Mouse (Mus musculus): Measurements from ENCODE around the gene Plekha6. TPM values are rescaled to one million over a fixed set of nuclear protein-coding genes. Genes with fewer than 3 reads are reported as not detected.

The Plekha6 gene
- polyA plus RNA-seq, 1 experiment from 2014 or later: 17.4 TPM

- H3K9me3 ChIP-seq: no peaks in the 10 kb centered on the region
- no peak for DNase-seq (ENCODE audit: low spot score)
- H3K36me3 ChIP-seq: no peaks in the 10 kb centered on the region
- H3K4me3 ChIP-seq: no peak overlapping the region
- H3K27ac ChIP-seq: peak overlapping the region; percentile 71
- whole genome bisulfite sequencing: 98% methylated on average over 4 of the region's 4 CpGs
- H3K27me3 ChIP-seq (ENCODE audit: insufficient read depth, poor library complexity, severe bottlenecking): peaks cover 12% of the 10 kb centered on the region; the same call in 1 of the 2 replicates
- H3K4me1 ChIP-seq (replicated peaks): peaks cover 94% of the 10 kb centered on the region
These were observed 49.9 kb downstream of the Plekha6 start for GRCm38 (mm10) chr1:133213901-133214300.

DNA sequence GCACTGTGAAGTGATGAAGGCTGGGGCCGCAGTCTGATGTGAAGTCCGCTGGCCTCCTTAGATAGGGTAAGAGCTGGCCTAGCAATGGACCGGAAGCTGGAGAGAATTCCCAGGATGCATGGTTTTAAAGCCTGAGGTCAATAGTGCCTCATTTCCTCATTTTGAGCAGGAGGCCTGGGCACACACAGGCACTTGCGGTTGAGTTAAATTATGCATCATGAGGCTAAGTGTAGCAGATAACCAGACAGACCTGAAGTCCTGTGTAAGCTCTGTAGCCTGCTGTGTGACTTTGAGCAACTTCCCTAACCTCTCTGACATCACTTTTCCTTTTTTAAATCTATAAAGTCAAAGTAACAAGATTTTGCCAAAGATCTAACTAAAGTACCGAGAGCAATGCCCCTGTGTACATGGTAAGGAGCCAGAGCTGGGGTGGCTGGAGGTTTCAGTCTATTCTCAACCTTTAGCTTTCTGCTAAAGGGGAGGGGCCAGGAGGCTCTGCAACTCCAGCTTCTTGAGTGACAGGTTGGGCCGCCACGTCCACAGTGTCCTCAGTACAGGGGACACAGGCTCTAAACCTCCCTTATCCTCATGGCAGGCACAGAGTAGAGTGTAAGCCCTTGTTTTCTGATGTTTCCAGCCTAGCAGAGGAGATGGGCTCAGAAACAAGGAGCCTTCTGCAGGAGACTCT is 50.8 kb downstream of the Plekha6 start:
- H3K27me3 ChIP-seq (ENCODE audit: insufficient read depth, poor library complexity, severe bottlenecking): peaks cover 8% of the 10 kb centered on the region; the same call in 1 of the 2 replicates
- peaks cover 94% of the 10 kb centered on the region for H3K4me1 ChIP-seq (replicated peaks)
- DNase-seq (ENCODE audit: low spot score): no peak
- no peaks in the 10 kb centered on the region for H3K9me3 ChIP-seq
- 70% methylated on average over 7 of the region's 7 CpGs for WGBS
- H3K4me3 ChIP-seq: no peak overlapping the region
- peak overlapping the region; percentile 81 for H3K27ac ChIP-seq
- H3K36me3 ChIP-seq: no peaks in the 10 kb centered on the region

- H3K9me3 ChIP-seq: no peaks in the 10 kb centered on the region
- H3K27ac ChIP-seq: peak overlapping the region; percentile 81
- H3K4me3 ChIP-seq: no peak overlapping the region
- H3K27me3 ChIP-seq (ENCODE audit: insufficient read depth, poor library complexity, severe bottlenecking): peaks cover 8% of the 10 kb centered on the region; the same call in 1 of the 2 replicates
- H3K4me1 ChIP-seq (replicated peaks): peaks cover 94% of the 10 kb centered on the region
- no peak for DNase-seq (ENCODE audit: low spot score)
- whole genome bisulfite sequencing: 71% methylated on average over 3 of the region's 3 CpGs
- H3K36me3 ChIP-seq: no peaks in the 10 kb centered on the region
These were observed 51.3 kb downstream of the Plekha6 start for GRCm38 (mm10) chr1:133215360-133215700.

DNA sequence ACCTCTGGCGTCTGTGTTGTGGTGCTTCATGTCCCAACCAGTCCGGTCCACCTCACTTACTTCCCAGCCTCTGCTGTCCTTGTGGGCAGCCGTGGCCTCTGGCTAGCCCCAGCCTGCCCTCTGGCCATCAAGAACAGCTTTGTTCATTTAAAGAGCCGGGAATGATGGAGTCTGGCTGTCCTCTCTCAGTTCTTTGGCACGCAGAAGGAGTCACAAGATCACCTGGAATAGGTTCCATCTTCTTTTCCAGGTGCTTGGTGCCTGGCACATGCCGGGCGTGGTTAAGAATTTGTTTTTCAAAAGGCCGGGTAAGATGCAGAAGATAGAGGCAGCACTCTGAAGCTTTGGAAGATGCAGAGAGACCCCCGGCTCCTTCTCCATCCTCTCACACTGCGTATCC is 51.7 kb downstream of the Plekha6 start:
- Histone ChIP-seq H3K27ac (peak overlapping the region; percentile 81), H3K4me1 (replicated peaks) (peaks cover 91% of the 10 kb centered on the region), H3K27me3 (ENCODE audit: insufficient read depth, poor library complexity, severe bottlenecking) (peaks cover 7% of the 10 kb centered on the region; the same call in 1 of the 2 replicates), H3K9me3 (no peaks in the 10 kb centered on the region), H3K4me3 (no peak overlapping the region), H3K36me3 (no peaks in the 10 kb centered on the region)
- no peak for DNase-seq (ENCODE audit: low spot score)
- WGBS: 75% methylated on average over 10 of the region's 10 CpGs

- Histone ChIP-seq H3K4me3 (no peak overlapping the region), H3K4me1 (replicated peaks) (peaks cover 88% of the 10 kb centered on the region), H3K27ac (peak overlapping the region; percentile 81), H3K9me3 (no peaks in the 10 kb centered on the region), H3K36me3 (no peaks in the 10 kb centered on the region), H3K27me3 (ENCODE audit: insufficient read depth, poor library complexity, severe bottlenecking) (peaks cover 12% of the 10 kb centered on the region; the same call in 1 of the 2 replicates)
- no peak for DNase-seq (ENCODE audit: low spot score)
- 61% methylated on average over 5 of the region's 5 CpGs for WGBS
These were observed 53.0 kb downstream of the Plekha6 start for GRCm38 (mm10) chr1:133217031-133217430.

- DNase-seq (ENCODE audit: low spot score): no peak
- Histone ChIP-seq H3K27ac (peak overlapping the region; percentile 81), H3K9me3 (no peaks in the 10 kb centered on the region), H3K27me3 (ENCODE audit: insufficient read depth, poor library complexity, severe bottlenecking) (peaks cover 19% of the 10 kb centered on the region; the same call in 1 of the 2 replicates), H3K4me1 (replicated peaks) (peaks cover 83% of the 10 kb centered on the region), H3K36me3 (no peaks in the 10 kb centered on the region), H3K4me3 (no peak overlapping the region)
- 53% methylated on average over 1 of the region's 1 CpGs for WGBS
These were observed 55.1 kb downstream of the Plekha6 start for GRCm38 (mm10) chr1:133219106-133219505.

DNA sequence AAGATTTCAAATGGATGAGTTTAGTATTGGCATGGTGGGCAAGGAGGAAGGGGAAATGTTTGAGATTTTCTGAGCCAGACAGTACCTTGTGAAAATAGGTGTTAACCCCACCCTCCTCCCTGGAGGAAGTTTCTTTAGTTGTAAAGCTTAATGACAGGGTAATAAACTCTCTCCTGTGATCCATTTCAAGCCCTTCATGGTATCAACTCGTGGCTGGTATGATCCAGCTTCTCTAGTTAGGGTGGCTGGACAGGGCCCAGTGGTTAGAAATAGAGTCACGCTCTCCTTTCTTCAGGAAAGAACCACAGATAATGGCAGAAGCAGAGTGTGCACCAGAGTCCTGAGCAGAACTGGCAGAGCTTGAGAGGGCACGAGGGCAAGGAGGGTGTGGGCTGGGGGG is 57.4 kb downstream of the Plekha6 start:
- Histone ChIP-seq H3K27me3 (ENCODE audit: insufficient read depth, poor library complexity, severe bottlenecking) (peaks cover 37% of the 10 kb centered on the region; the same call in 1 of the 2 replicates), H3K4me1 (replicated peaks) (peaks cover 73% of the 10 kb centered on the region), H3K36me3 (no peaks in the 10 kb centered on the region), H3K27ac (no peak overlapping the region), H3K9me3 (no peaks in the 10 kb centered on the region), H3K4me3 (no peak overlapping the region)
- WGBS: 86% methylated on average over 3 of the region's 3 CpGs
- no peak for DNase-seq (ENCODE audit: low spot score)

- DNase-seq (ENCODE audit: low spot score): no peak
- 58% methylated on average over 6 of the region's 6 CpGs for WGBS
- Histone ChIP-seq H3K27ac (peak overlapping the region; percentile 67), H3K4me3 (no peak overlapping the region), H3K27me3 (ENCODE audit: insufficient read depth, poor library complexity, severe bottlenecking) (peaks cover 47% of the 10 kb centered on the region), H3K36me3 (no peaks in the 10 kb centered on the region), H3K4me1 (replicated peaks) (peaks cover 72% of the 10 kb centered on the region), H3K9me3 (no peaks in the 10 kb centered on the region)
These were observed 58.5 kb downstream of the Plekha6 start for GRCm38 (mm10) chr1:133222445-133222995.

DNA sequence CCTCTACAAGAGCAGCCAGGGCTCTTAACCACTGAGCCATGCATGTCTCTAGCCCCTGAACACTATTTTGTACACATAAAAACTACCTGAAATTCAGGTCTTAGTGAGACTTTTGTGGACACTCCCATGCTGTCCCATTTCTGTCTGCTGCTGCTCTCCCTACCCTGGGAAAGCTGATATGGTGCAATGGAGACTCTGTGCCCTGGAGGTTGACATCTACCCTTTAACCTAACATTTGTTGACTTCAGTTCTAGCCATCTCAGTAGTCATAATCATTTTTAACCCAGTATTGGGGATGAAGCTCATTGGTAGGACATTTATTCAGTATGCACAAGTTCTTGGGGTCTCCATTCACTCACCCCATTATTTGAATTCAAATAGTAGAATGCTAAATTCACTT is 60.7 kb downstream of the Plekha6 start:
- Histone ChIP-seq H3K27me3 (ENCODE audit: insufficient read depth, poor library complexity, severe bottlenecking) (peaks cover 53% of the 10 kb centered on the region), H3K27ac (no peak overlapping the region), H3K9me3 (no peaks in the 10 kb centered on the region), H3K4me1 (replicated peaks) (peaks cover 65% of the 10 kb centered on the region), H3K4me3 (no peak overlapping the region), H3K36me3 (no peaks in the 10 kb centered on the region)
- DNase-seq (ENCODE audit: low spot score): no peak

- WGBS: 69% methylated on average over 3 of the region's 3 CpGs
- peaks cover 61% of the 10 kb centered on the region for H3K4me1 ChIP-seq (replicated peaks)
- peaks cover 53% of the 10 kb centered on the region for H3K27me3 ChIP-seq (ENCODE audit: insufficient read depth, poor library complexity, severe bottlenecking)
These were observed 61.1 kb downstream of the Plekha6 start for GRCm38 (mm10) chr1:133225137-133225536.

GRCm38 (mm10) chr1:133225561-133225960 is 61.6 kb downstream of the Plekha6 start:
- WGBS: 87% methylated on average over 2 of the region's 2 CpGs
- peaks cover 57% of the 10 kb centered on the region for H3K4me1 ChIP-seq (replicated peaks)
- H3K27ac ChIP-seq: no peak overlapping the region

More at GRCm38 (mm10) chr1:133225137-133225536, 61.1 kb downstream of the Plekha6 start:
- no peak for DNase-seq (ENCODE audit: low spot score)
- H3K9me3 ChIP-seq: no peaks in the 10 kb centered on the region
- no peak overlapping the region for H3K4me3 ChIP-seq
- no peak overlapping the region for H3K27ac ChIP-seq
- no peaks in the 10 kb centered on the region for H3K36me3 ChIP-seq

DNA sequence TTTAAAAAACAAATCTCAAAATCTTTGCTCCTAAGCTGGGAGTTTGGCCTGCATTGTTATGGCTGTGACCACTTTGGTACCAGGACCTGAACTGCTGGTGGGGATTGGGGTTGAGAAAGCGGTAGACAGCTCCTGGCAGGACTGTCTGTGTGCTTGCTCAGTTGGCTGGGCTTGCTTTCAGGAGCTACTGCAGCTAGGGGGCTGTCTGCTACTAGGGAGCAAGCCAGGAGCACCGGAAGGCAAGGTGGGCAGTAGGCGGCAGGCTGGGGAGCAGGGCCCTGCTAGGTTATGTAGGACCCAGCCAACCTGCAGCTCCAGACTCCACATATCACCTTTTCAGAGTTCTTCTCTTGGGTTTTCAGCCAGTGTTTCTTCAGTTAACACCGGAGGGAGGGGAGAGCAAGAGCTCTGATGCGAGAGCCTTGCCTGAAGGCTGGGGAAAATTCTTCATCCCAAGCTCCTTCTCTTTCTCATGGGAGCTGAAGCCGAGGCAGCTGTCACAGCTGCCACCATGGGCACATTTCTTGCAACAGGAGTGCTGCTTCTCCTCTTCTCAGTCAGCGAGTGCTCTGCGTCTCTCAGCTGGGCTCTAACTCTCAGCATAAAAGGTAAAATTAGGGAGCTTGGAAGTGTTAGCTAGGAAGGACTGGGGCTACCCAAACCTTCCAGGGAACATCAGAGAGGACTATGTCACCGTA is 62.1 kb downstream of the Plekha6 start:
- Histone ChIP-seq H3K27ac (no peak overlapping the region), H3K36me3 (no peaks in the 10 kb centered on the region), H3K4me3 (no peak overlapping the region), H3K4me1 (replicated peaks) (peaks cover 57% of the 10 kb centered on the region), H3K27me3 (ENCODE audit: insufficient read depth, poor library complexity, severe bottlenecking) (peaks cover 50% of the 10 kb centered on the region), H3K9me3 (no peaks in the 10 kb centered on the region)
- WGBS: 32% methylated on average over 9 of the region's 9 CpGs
- no peak for DNase-seq (ENCODE audit: low spot score)

More at GRCm38 (mm10) chr1:133225561-133225960, 61.6 kb downstream of the Plekha6 start:
- no peaks in the 10 kb centered on the region for H3K9me3 ChIP-seq
- no peak overlapping the region for H3K4me3 ChIP-seq
- no peaks in the 10 kb centered on the region for H3K36me3 ChIP-seq
- peaks cover 53% of the 10 kb centered on the region for H3K27me3 ChIP-seq (ENCODE audit: insufficient read depth, poor library complexity, severe bottlenecking)
- DNase-seq (ENCODE audit: low spot score): no peak

DNA sequence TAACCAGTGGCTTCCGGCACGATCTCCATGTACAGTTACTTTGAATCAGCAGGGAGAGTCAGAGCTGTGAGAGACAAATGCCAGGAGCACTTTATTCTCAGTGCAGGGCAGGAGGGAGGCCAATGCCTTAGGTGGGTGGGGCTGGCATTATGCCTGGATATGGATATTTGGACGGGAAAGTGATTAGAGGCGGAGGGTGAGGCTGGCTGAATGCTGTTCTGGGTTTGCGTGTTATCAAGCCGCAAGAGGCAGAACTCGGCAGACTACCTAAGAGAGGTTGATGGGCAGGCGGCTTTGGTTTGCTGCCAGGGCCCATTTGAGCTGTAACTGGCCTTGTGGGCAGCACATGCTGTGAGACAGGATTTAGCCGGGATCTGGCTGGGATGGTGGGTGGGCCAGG is 62.9 kb downstream of the Plekha6 start:
- H3K27ac ChIP-seq: 0 out of 2 replicates have a peak overlapping the region, but pooled peaks have one; percentile 23
- DNase-seq (ENCODE audit: low spot score): no peak
- no peaks in the 10 kb centered on the region for H3K9me3 ChIP-seq
- 29% methylated on average over 9 of the region's 9 CpGs for WGBS
- no peaks in the 10 kb centered on the region for H3K36me3 ChIP-seq
- H3K27me3 ChIP-seq (ENCODE audit: insufficient read depth, poor library complexity, severe bottlenecking): peaks cover 44% of the 10 kb centered on the region
- peaks cover 54% of the 10 kb centered on the region for H3K4me1 ChIP-seq (replicated peaks)
- no peak overlapping the region for H3K4me3 ChIP-seq

Data from hindbrain, embryonic 10.5 days (tissue).